Mouse (Mus musculus) brain, embryonic 14.5 days (tissue): ENCODE measurements around the gene Nfkb2.

Source experiments
- CTCF ChIP-seq: fragments of 200-500 bp; IDR thresholded peaks from 2 replicates; pipeline ENCODE4 v1.5.1; 2012; ENCODE audit warnings: inconsistent platforms, mild to moderate bottlenecking, moderate library complexity, borderline replicate concordance; ENCODE audit not compliant: insufficient read depth, insufficient read length; ENCODE audit errors: extremely low read depth
- POLR2A ChIP-seq: fragments of 200-500 bp; IDR thresholded peaks from 2 replicates; pipeline ENCODE4 v1.6.1; 2012; ENCODE audit warnings: mild to moderate bottlenecking, inconsistent platforms, borderline replicate concordance; ENCODE audit not compliant: poor library complexity, insufficient read depth, insufficient read length, severe bottlenecking; ENCODE audit errors: extremely low read depth

- TF ChIP-seq CTCF (no peak), POLR2A (no peak)
Measured at GRCm38 (mm10) chr19:46316846-46317545, 12.9 kb downstream of the Nfkb2 start.
